Mouse (Mus musculus): ENCODE measurements around the gene Fgfr2.

The Fgfr2 gene

DNA sequence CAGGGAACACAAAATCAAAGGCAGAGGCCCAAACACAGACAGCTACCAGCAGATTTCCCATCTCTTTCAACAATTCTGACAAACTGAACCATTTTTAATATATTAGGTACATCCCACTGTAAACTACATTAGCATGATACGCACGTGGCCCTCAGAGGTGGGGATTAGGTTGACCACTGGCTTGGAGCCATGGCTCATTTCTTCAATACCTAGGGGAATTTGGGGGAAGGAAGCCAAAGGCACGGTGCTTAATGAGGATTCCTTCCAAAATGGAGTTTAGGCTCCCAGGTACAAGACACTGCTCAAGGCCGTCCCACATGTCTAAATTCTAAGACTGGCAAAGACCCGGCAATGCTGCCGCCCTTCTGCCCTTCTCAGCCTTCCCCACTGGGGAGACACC, 120.9 kb downstream of the Fgfr2 start:
- no peak for DNase-seq

DNA sequence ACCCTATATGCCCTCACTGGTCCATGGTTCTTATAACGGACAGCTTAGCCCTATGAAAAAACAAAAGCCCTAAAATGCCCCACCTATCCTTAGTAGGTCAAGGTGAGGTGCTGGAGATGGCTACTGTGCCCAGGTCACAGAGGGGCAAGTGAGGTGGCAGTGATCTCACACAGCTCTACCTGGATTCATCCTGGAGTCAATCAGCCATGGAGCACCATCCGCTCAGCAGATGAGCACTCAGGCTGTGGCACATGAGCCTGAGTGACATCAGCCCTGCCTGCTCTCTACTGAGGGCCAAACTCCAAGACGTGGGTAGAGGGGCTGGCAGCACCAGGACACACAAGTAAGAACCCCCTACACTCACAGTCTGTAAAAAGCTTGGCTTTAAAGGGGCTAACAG, 121.8 kb downstream of the Fgfr2 start:
- no peak for DNase-seq

DNA sequence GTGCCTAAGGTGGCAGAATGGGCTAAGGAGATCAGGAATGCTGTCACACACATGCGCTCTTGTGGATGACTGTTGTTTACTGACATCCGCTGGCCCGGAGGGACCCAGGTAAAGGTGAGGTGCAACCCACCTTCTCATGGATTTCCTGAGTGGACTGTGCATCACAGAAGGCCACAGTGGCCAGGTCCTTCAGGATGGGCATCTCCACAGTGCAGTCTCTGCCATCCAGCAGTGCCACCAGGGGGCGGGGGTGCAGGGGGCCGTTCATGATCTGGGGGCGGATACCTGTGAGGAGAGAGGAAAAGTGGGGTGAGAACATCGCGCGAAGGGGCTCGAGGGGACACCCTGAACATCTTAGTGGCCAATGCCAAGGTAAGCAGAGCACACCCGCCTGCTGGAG, 124.1 kb downstream of the Fgfr2 start:
- no peak for DNase-seq

DNA sequence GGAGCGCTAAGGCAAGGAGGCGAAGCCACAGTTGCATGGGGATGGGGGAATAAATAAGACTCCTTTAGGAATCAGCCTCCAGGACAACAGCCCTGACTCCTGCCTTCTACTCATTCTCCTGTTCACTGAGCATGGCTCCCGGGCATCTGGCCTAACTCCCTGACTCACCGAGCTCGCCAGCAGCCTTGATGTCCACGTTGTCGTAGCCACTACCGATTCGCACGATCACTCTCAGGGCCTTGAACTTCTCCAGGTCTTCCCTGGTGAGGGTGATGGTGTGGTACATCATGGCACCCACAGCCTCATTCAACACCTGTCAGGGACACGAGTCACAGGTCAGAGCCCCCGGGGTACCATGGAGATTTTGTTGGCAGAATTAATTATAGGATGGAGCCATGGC, 124.5 kb downstream of the Fgfr2 start:
- DNase-seq: no peak

- no peak for DNase-seq
Observed at GRCm38 (mm10) chr7:132996391-132996790, 126.8 kb downstream of the Fgfr2 start.

DNA sequence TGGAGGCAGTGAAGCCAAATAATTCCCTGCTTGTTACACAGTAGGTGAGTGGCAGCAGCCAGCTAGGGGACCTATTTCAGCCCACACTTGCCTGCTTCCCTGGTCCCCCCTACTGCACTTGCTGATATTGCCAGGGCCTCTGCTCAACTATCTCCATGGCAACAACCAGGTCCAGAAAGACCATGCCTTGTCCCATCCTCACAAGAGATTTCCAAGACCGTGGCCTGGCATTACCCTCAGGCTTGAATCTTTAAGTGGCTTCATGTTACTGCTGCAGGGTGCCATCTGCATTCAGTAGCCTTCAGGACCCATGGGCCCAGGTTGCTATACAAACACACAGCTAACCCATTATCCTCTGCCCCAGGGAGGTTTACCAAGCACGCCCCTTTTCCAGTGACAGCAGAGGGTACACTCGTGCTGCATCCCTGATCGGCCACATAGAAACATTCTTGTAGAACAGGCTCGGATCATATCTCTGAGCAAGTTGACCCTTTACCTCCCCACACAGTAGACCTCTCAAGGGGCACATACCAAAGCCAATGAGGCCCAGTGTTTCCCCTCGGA, 128.4 kb downstream of the Fgfr2 start:
- no peak for DNase-seq

GRCm38 (mm10) chr7:132994120-132994519, 129.0 kb downstream of the Fgfr2 start:
- DNase-seq: no peak

GRCm38 (mm10) chr7:132992967-132993615, 130.1 kb downstream of the Fgfr2 start:
- no peak for DNase-seq

DNA sequence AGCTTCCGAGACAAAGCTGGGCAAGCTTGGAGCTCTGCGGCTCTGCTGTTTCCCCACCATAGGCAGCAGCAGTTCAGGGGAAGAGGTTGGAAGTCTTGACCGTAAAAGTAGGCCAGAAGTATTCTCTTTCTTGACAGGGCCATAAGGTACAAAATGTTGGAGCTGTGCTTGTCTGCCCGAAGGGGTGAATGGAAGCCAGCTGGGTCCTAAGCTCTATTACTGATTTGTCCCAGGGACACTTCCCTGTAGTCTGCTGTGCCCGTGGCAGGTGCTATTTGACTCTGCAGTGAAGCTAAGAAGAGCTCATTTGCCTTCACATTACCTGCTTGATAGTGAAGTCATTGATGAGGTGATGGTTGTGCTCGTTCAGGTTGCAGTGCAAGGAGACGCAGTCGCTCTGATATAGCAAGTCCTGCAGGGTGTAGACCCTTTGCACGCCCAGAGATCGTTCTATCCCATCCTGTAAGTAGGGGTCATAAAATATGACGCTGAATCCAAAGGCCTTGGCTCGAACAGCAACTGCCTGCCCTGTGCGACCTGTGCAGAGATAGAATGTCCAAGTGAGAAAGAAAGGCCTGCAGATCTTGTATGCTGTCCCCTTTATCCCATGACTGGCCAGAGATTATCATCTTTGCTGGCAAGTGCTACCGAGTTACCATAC, 131.8 kb downstream of the Fgfr2 start:
- no peak for DNase-seq

DNA sequence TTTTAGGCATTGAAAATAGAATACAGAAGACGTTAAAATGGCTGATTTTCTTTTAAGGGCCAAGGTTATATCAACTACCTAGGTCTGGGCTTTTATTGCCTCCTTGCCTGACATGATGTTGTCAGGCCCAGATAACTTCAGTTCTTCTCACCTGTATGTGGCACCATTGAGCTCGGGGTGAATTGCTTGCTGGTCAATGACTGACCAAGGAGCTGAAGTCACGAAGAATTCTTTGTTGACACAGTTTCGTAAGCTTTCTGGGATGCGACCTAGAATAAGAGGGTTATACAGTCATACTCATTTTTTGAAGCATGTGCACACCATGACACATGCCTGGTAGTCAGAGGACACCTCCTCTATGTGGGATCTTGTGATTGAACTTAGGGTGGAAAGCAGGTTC, 133.3 kb downstream of the Fgfr2 start:
- no peak for DNase-seq

- no peak for DNase-seq
Observed at GRCm38 (mm10) chr7:132982639-132983038, 140.5 kb downstream of the Fgfr2 start.

- no peak for DNase-seq
Observed at GRCm38 (mm10) chr7:132977981-132978380, 145.2 kb downstream of the Fgfr2 start.

DNA sequence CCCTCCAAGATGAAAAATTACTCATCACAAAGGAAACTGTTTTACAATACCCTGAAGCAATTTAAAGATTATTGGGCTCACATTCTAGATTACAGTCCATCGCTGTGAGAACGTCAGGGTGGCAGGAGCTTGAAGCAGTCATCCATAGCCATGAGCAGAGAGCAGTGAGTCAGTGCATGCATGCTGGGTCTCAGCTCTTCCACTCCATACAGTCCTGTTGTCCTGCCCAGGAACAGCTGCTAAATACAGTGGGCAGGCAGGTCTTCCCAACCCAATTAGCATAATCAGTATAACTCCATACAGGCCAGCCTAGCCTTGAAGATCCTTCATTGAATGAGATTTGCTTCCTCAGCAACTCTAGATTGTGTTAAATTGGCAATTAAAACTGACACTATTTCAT, 147.1 kb downstream of the Fgfr2 start:
- DNase-seq: no peak

DNA sequence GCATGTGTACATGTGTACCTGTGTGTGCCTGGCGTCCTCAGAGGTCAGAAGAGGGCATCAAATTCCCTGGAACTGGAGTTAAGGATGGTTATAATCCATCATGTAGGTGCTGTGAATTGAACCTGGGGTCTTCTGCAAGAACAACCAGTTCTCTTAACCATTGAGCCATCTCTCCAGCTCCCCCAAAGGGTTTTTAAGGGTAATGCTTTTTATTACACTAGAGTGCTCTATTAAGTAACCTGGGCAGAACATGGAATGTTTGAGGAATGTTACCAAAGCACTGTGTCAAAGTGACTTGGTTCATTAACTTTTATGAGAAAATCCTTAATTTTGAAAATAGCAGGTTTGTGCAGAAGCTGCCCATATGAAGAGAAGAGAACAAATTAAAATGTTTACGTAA, 151.1 kb downstream of the Fgfr2 start:
- DNase-seq: no peak

DNA sequence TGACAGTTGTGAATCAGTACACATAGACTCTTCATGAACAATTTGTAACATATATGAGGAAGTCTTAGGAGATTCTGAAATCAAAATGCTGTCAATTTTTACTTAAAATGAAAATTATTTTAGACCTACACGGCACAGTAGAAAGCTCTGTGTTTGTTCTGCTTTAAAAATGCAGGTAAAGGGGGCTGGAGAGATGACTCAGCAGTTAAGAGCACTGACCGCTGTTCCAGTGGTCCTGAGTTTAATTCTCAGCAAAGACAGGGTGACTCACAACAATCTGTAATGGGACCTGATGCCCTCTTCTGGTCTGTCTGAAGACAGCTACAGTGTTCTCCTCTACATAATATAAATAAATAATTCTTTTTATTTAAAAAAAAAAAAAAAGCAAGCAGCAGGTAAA, 157.4 kb downstream of the Fgfr2 start:
- no peak for DNase-seq

DNA sequence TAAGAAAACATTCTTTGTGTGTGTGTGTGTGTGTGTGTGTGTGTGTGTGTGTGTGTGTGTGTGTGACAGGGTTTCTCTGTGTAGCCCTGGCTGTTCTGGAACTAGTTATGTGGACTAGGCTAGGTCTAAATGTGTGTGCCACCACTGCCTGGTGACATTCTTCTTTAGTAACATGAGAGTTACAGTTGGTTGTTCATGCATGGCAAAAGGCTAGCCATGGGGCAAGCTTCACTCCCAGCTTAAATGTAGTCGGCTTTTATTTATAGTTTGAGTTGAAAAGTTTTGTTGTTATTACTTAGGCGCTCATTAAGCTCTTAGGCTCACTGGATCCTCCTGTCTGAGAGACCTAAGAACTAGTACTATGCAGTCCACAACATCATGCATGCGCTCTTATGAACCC, 158.8 kb downstream of the Fgfr2 start:
- DNase-seq: no peak

- no peak for DNase-seq
Observed at GRCm38 (mm10) chr7:132950613-132951012, 172.5 kb downstream of the Fgfr2 start.

DNA sequence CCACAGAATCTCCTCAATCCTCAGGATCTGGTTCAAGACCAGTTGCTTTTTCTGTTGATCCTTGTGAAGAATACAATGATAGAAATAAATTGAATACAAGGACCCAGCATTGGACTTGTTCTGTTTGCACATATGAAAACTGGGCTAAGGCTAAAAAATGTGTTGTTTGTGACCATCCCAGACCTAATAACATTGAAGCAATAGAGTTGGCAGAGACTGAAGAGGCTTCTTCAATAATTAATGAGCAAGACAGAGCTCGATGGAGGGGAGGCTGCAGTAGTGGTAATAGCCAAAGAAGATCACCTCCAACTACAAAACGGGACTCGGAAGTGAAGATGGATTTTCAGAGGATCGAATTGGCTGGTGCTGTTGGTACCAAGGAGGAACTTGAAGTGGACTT, 173.2 kb downstream of the Fgfr2 start:
- DNase-seq: no peak

GRCm38 (mm10) chr7:132940569-132940968, 182.6 kb downstream of the Fgfr2 start:
- no peak for DNase-seq

- DNase-seq: no peak
Observed at GRCm38 (mm10) chr7:132939118-132939517, 184.0 kb downstream of the Fgfr2 start.

DNA sequence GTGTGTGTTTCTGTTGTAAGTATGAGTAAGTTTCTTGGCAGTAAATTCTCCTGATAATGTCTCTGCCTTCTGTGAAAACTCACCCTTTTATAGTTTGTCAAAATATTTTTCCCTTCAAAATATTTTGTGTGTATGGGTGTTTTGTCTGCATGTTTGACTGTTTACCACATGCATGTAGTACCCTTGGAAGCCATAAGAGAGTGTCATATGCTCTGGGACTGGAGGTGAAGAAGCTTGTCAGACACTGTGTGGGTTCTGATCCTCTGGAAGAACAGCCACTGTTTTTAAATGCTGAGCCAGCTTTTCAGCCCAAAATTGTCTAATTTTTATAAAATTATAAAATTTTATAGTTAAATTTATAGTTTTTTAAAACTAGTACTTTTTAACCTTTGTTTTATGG, 188.4 kb downstream of the Fgfr2 start:
- DNase-seq: no peak

GRCm38 (mm10) chr7:132933331-132933730, 189.8 kb downstream of the Fgfr2 start:
- DNase-seq: no peak

- DNase-seq: peak; percentile 49
Observed at GRCm38 (mm10) chr7:132931560-132932351, 191.4 kb downstream of the Fgfr2 start.

Data from cerebellum, adult 11 months (tissue).